In the genomic region with DNA sequence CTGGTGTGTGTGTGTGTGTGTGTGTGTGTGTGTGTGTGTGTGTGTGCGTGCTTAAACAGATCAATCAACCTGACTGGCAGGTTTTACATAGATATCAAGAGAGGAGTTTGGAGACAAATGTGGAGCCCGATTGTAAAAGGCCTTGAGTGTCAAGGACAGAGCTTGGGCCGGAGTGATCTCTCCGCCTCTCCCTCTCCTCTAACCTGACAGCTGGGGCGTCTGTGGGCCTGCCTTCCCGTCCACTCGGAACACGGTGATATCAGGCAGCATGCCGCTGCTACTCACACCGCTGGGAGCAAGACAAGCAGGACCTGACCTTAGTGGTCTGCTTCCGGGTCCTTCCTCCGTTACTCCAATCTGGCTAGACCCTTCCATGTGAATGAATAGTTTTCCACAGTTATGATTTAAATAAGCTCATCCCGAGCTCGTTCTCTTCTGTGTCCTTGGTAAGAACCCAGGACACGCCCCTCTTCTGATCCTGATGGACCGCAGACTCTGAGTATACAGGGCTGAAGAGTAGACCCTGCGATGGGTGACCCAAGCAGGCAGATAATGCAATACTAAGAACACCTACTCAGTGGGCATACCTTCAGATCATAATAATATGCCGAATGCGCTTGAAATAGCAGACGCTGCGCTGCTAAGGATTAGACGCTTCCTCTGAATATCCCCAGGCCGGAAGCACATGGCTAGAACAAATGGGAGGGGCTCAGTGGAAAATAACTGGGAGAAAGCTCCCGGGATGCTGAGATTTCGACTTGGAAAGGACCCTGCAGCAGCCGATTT, we compare ENCODE assay signal across 8 mouse cellular contexts.
DNase-seq lines count a peak whose midpoint lies in the region; ATAC-seq lines count a peak whose summit lies in the region.

No protein-coding gene starts in this region.

- peak; percentile 25 for DNase-seq in embryo, embryonic 11 days
- DNase-seq in embryo, embryonic 10.5 days (ENCODE audit: low spot score) = no peak
- DNase-seq in ovary, adult 18-20 months (ENCODE audit: low spot score) = peak; percentile 27
- no peak for DNase-seq in ovary, postnatal 14 days (ENCODE audit: low spot score)
- no peak for DNase-seq in cerebellum, postnatal 36 days
- no peak for DNase-seq in spleen, postnatal 4 days (ENCODE audit: low spot score in 2 of 2)

- H3K9me3 ChIP-seq in hindbrain, embryonic 12.5 days (replicated peaks) = no peaks in the 10 kb centered on the region
- H3K9me3 ChIP-seq in midbrain, embryonic 15.5 days = no peaks in the 10 kb centered on the region

- no peak overlapping the region for H3K4me3 ChIP-seq in hindbrain, embryonic 12.5 days
- no peak overlapping the region for H3K4me3 ChIP-seq in midbrain, embryonic 15.5 days

- peak overlapping the region; percentile 23; the same call in 1 of the 2 replicates for H3K27ac ChIP-seq in hindbrain, embryonic 12.5 days
- no peak overlapping the region for H3K27ac ChIP-seq in midbrain, embryonic 15.5 days

- no peak overlapping the region for H3K9ac ChIP-seq in hindbrain, embryonic 12.5 days
- H3K9ac ChIP-seq in midbrain, embryonic 15.5 days = no peak overlapping the region

- 74% methylated on average over 26 of the region's 26 CpGs for WGBS in hindbrain, embryonic 12.5 days
- WGBS in midbrain, embryonic 15.5 days = 56% methylated on average over 26 of the region's 26 CpGs

- ATAC-seq in hindbrain, embryonic 12.5 days (ENCODE audit: low FRiP score) = peak; percentile 48; the same call in 1 of the 2 replicates
- ATAC-seq in midbrain, embryonic 15.5 days (replicated peaks) = peak; percentile 70

- H3K36me3 ChIP-seq in hindbrain, embryonic 12.5 days = no peaks in the 10 kb centered on the region
- H3K36me3 ChIP-seq in midbrain, embryonic 15.5 days (replicated peaks) = no peaks in the 10 kb centered on the region

- H3K4me2 ChIP-seq in hindbrain, embryonic 12.5 days (replicated peaks) = peak overlapping the region; percentile 17; the same call in 1 of the 2 replicates
- peak overlapping the region; percentile 17 for H3K4me2 ChIP-seq in midbrain, embryonic 15.5 days

- no peaks in the 10 kb centered on the region for H3K27me3 ChIP-seq in hindbrain, embryonic 12.5 days
- H3K27me3 ChIP-seq in midbrain, embryonic 15.5 days (replicated peaks) = no peaks in the 10 kb centered on the region

- H3K4me1 ChIP-seq in hindbrain, embryonic 12.5 days = peaks cover 11% of the 10 kb centered on the region
- peaks cover 16% of the 10 kb centered on the region for H3K4me1 ChIP-seq in midbrain, embryonic 15.5 days

Comparison
In these comparisons a context has a peak if more than half of its experiments do, and no peak if none do; other contexts are left out.
1. DNase-seq: peak in embryo, embryonic 11 days (single experiment) and ovary, adult 18-20 months (single experiment); none in embryo, embryonic 10.5 days (single experiment), ovary, postnatal 14 days (single experiment), cerebellum, postnatal 36 days (0 of 2) and spleen, postnatal 4 days (0 of 2).